Mouse (Mus musculus) C2C12 (cell line): ENCODE measurements around the gene Gcn1l1.

Experiments used
- CTCF ChIP-seq: IDR thresholded peaks from one replicate; pipeline ENCODE4 v1.5.1; 2011; ENCODE audit not compliant: control insufficient read depth, insufficient read depth, insufficient read length
- FOSL1 ChIP-seq: IDR thresholded peaks from one replicate; pipeline ENCODE4 v1.8.0; 2011; ENCODE audit warnings: mild to moderate bottlenecking, low read length; ENCODE audit not compliant: poor library complexity, insufficient read depth, severe bottlenecking
- MAX ChIP-seq: IDR thresholded peaks from one replicate; pipeline ENCODE4 v1.6.1; 2011; ENCODE audit warnings: mild to moderate bottlenecking, control low read depth

GRCm38 (mm10) chr5:115534290-115534731, 30.7 kb upstream of the Gcn1l1 start:
- TF ChIP-seq CTCF (no peak), MAX (no peak), FOSL1 (no peak)
